Mouse (Mus musculus) lung, postnatal 0 days (tissue): ENCODE data around the gene Smtnl1.

Experiments
- CTCF ChIP-seq: IDR thresholded peaks from 2 replicates; pipeline ENCODE4 v1.5.1; 2016; ENCODE audit warnings: antibody characterized with exemption, mild to moderate bottlenecking
- EP300 ChIP-seq: IDR thresholded peaks from 2 replicates; pipeline ENCODE4 v1.6.1; 2016; ENCODE audit warnings: antibody characterized with exemption, mild to moderate bottlenecking, control low read depth

DNA sequence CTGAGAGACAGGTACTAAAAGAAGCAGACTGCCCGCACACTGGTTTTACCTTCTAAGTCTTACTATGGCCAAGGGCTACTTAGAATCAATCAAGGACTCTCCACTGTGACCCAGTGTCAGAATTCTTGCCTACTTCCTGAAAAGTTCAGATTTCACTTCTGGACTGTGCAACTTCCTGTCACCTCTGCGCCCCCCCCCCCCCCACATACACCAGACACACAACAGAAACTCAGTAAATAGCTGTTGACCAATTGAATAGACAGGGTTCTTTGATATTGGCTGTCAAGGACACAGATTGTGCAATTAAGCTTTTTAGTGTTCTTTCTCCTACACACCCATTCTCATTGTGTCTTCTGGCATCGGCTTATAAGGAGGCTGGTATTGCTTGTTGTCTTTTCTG is 34.1 kb downstream of the Smtnl1 start:
- TF ChIP-seq CTCF (no peak), EP300 (no peak)
